Mouse (Mus musculus) small intestine, adult 2 months (tissue): Measurements from ENCODE around the gene Snrpg.

Experiments
- CTCF ChIP-seq: fragments of 200-500 bp; IDR thresholded peaks from 2 replicates; pipeline ENCODE4 v1.5.1; 2012; ENCODE audit warnings: low read depth, mild to moderate bottlenecking, control low read depth, inconsistent platforms, low read length, moderate library complexity, mixed read lengths; ENCODE audit not compliant: insufficient replicate concordance, insufficient read length; ENCODE audit errors: extremely low read depth
- POLR2A ChIP-seq: fragments of 200-500 bp; IDR thresholded peaks from 2 replicates; pipeline ENCODE4 v1.6.1; 2012; ENCODE audit warnings: low read depth, mild to moderate bottlenecking, control low read depth, inconsistent platforms, low read length, moderate library complexity

- no peak for TF ChIP-seq CTCF
- TF ChIP-seq POLR2A, result peak; percentile 89
Measured at GRCm38 (mm10) chr6:86371340-86371911, 322 bp downstream of the Snrpg start.
